Mouse (Mus musculus) lung, embryonic 16.5 days (tissue): ENCODE results near the gene Ppp2r5d. TPM values are rescaled to one million over a fixed set of nuclear protein-coding genes. Genes with fewer than 3 reads are reported as not detected.
A peak's percentile ranks its signal among the peaks of the same experiment; 100 is the strongest.

Experiments used
- ATAC-seq: fragments of 200-750 bp; cut with Nextera tagmentation; 2 replicates; pipeline ENCODE4 v1.8.0; 2017; ENCODE audit warnings: low read depth, mild to moderate bottlenecking, moderate library complexity
- H3K27ac ChIP-seq: fragments of 300-500 bp; sonication (generic); 2 replicates; pipeline ENCODE4 v1.5.1; 2014; ENCODE audit warnings: mild to moderate bottlenecking, control low read depth, low read length
- H3K27me3 ChIP-seq: fragments of 300-500 bp; sonication (generic); 2 replicates; pipeline ENCODE4 v1.6.1; 2014; ENCODE audit warnings: low read depth, low read length, mixed read lengths; ENCODE audit not compliant: control insufficient read depth, insufficient read depth
- H3K36me3 ChIP-seq: fragments of 300-500 bp; sonication (generic); 2 replicates; pipeline ENCODE4 v1.6.1; 2014; ENCODE audit warnings: low read length; ENCODE audit not compliant: control insufficient read depth, insufficient read depth
- H3K4me1 ChIP-seq: fragments of 300-500 bp; sonication (generic); replicated peaks from 2 replicates; pipeline ENCODE4 v1.6.1; 2014; ENCODE audit warnings: low read length, mixed read lengths; ENCODE audit not compliant: control insufficient read depth, insufficient read depth
- H3K4me2 ChIP-seq: fragments of 300-500 bp; sonication (generic); 2 replicates; pipeline ENCODE4 v1.6.1; 2014; ENCODE audit warnings: low read depth, low read length, control low read depth
- H3K4me3 ChIP-seq: fragments of 300-500 bp; sonication (generic); 2 replicates; pipeline ENCODE4 v1.5.1; 2014; ENCODE audit warnings: mild to moderate bottlenecking, low read length, control low read depth
- H3K9ac ChIP-seq: fragments of 300-500 bp; sonication (generic); 2 replicates; pipeline ENCODE4 v1.6.1; 2014; ENCODE audit warnings: low read length, control low read depth
- H3K9me3 ChIP-seq: fragments of 300-500 bp; sonication (generic); 2 replicates; pipeline ENCODE4 v1.6.1; 2016; ENCODE audit warnings: low read length; ENCODE audit not compliant: control insufficient read depth
- WGBS: fragments of 180-500 bp; shearing (Covaris S2); extraction: QIAGEN DNeasy Blood & Tissue Kit; methylation state at CpG from one replicate; pipeline ENCODE4 v1.1.7; 2014; 5-methylcytosine and 5-hydroxymethylcytosine counted together
- polyA plus RNA-seq: library from polyadenylated mRNA; unstranded; fragments of >200 nt; fragmentation: Nextera tagmentation; extraction: Ambion mirVana; gene quantifications from 2 replicates; pipeline ENCODE4 v1.2.1, GENCODE M21; 2015

Ppp2r5d gene
- polyA plus RNA-seq, 1 experiment from 2014 or later = 94.7 TPM

DNA sequence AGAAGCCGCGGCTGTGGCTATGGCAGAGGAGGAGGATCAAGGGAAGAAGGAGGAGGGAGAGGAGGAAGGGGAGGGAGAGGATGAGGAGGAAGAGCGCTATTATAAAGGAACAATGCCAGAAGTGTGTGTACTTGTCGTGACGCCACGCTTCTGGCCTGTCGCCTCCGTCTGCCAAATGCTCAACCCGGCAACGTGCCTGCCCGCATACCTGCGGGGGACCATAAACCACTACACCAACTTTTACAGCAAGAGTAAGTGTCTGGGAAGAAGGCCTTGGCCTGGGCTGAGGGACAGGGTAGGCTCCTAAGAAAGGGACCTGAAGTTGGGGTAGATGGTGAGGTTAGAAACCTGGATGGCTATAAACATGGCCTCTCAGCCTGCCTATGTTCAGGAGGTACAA, 42.9 kb downstream of the Ppp2r5d start:
- no peak overlapping the region for H3K27ac ChIP-seq
- no peaks in the 10 kb centered on the region for H3K27me3 ChIP-seq
- no peaks in the 10 kb centered on the region for H3K4me1 ChIP-seq
- H3K4me3 ChIP-seq = no peak overlapping the region
- 86% methylated on average over 12 of the region's 12 CpGs for WGBS
- H3K9me3 ChIP-seq = no peaks in the 10 kb centered on the region
- ATAC-seq = no peak
- no peak overlapping the region for H3K9ac ChIP-seq
- no peak overlapping the region for H3K4me2 ChIP-seq
- peaks cover 67% of the 10 kb centered on the region for H3K36me3 ChIP-seq

GRCm38 (mm10) chr17:46661351-46661750, 43.6 kb downstream of the Ppp2r5d start:
- no peak overlapping the region for H3K27ac ChIP-seq
- no peak overlapping the region for H3K4me2 ChIP-seq
- no peak for ATAC-seq
- H3K9ac ChIP-seq = no peak overlapping the region
- 94% methylated on average over 9 of the region's 9 CpGs for WGBS
- no peaks in the 10 kb centered on the region for H3K4me1 ChIP-seq
- peaks cover 70% of the 10 kb centered on the region for H3K36me3 ChIP-seq
- H3K9me3 ChIP-seq = no peaks in the 10 kb centered on the region
- no peaks in the 10 kb centered on the region for H3K27me3 ChIP-seq
- H3K4me3 ChIP-seq = no peak overlapping the region

GRCm38 (mm10) chr17:46656054-46656453, 48.9 kb downstream of the Ppp2r5d start:
- Histone ChIP-seq H3K4me2 (no peak overlapping the region), H3K36me3 (peaks cover 65% of the 10 kb centered on the region), H3K4me3 (no peak overlapping the region), H3K27ac (no peak overlapping the region), H3K4me1 (peaks cover 18% of the 10 kb centered on the region), H3K9ac (no peak overlapping the region), H3K27me3 (no peaks in the 10 kb centered on the region), H3K9me3 (0 out of 2 replicates have a peak, but pooled peaks cover 3% of the 10 kb centered on the region)
- WGBS = 61% methylated on average over 6 of the region's 6 CpGs
- ATAC-seq = no peak

- WGBS = 59% methylated on average over 20 of the region's 20 CpGs
- H3K27ac ChIP-seq = 0 out of 2 replicates have a peak overlapping the region, but pooled peaks have one; percentile 97
- H3K4me3 ChIP-seq = peak overlapping the region; percentile 79
- ATAC-seq = no peak
- peaks cover 35% of the 10 kb centered on the region for H3K36me3 ChIP-seq
- peaks cover 28% of the 10 kb centered on the region for H3K4me1 ChIP-seq
- peak overlapping the region; percentile 80 for H3K9ac ChIP-seq
- no peaks in the 10 kb centered on the region for H3K27me3 ChIP-seq
- 0 out of 2 replicates have a peak, but pooled peaks cover 3% of the 10 kb centered on the region for H3K9me3 ChIP-seq
- H3K4me2 ChIP-seq = peak overlapping the region; percentile 67
Observed at GRCm38 (mm10) chr17:46651755-46652547, 53.0 kb downstream of the Ppp2r5d start.

GRCm38 (mm10) chr17:46651292-46651691, 53.6 kb downstream of the Ppp2r5d start:
- 60% methylated on average over 17 of the region's 17 CpGs for WGBS
- Histone ChIP-seq H3K36me3 (peaks cover 33% of the 10 kb centered on the region), H3K4me2 (peak overlapping the region; percentile 67), H3K27me3 (no peaks in the 10 kb centered on the region), H3K9me3 (0 out of 2 replicates have a peak, but pooled peaks cover 3% of the 10 kb centered on the region), H3K4me3 (peak overlapping the region; percentile 79), H3K9ac (peak overlapping the region; percentile 80), H3K27ac (peak overlapping the region; percentile 97), H3K4me1 (peaks cover 33% of the 10 kb centered on the region)
- no peak for ATAC-seq

GRCm38 (mm10) chr17:46650232-46651031, 54.5 kb downstream of the Ppp2r5d start, which contains the start of gene Cul7:
Gene Cul7, plus strand, starts transcription at chr17:46650337.
- 0 out of 2 replicates have a peak, but pooled peaks cover 3% of the 10 kb centered on the region for H3K9me3 ChIP-seq
- no peaks in the 10 kb centered on the region for H3K27me3 ChIP-seq
- peak; percentile 95 for ATAC-seq
- peaks cover 33% of the 10 kb centered on the region for H3K4me1 ChIP-seq
- WGBS = under 1% methylated on average over 53 of the region's 58 CpGs
- peak within 1 kb of the TSS; percentile 79 for H3K4me3 ChIP-seq
- peak within 1 kb of the TSS; percentile 97 for H3K27ac ChIP-seq
- H3K9ac ChIP-seq = peak within 1 kb of the TSS; percentile 80
- peaks cover 28% of the 10 kb centered on the region for H3K36me3 ChIP-seq
- peak within 1 kb of the TSS; percentile 67 for H3K4me2 ChIP-seq

GRCm38 (mm10) chr17:46649811-46650210, 55.1 kb downstream of the Ppp2r5d start:
- H3K4me2 ChIP-seq = peak overlapping the region; percentile 67
- H3K36me3 ChIP-seq = peaks cover 25% of the 10 kb centered on the region
- H3K27ac ChIP-seq = peak overlapping the region; percentile 97
- H3K9me3 ChIP-seq = 0 out of 2 replicates have a peak, but pooled peaks cover 3% of the 10 kb centered on the region
- H3K4me3 ChIP-seq = peak overlapping the region; percentile 79
- peaks cover 39% of the 10 kb centered on the region for H3K4me1 ChIP-seq
- no peaks in the 10 kb centered on the region for H3K27me3 ChIP-seq
- WGBS = 22% methylated on average over 15 of the region's 15 CpGs
- ATAC-seq = no peak
- H3K9ac ChIP-seq = peak overlapping the region; percentile 80

- no peak for ATAC-seq
- Histone ChIP-seq H3K36me3 (peaks cover 12% of the 10 kb centered on the region), H3K4me1 (peaks cover 46% of the 10 kb centered on the region), H3K4me2 (no peak overlapping the region), H3K27ac (no peak overlapping the region), H3K9me3 (no peaks in the 10 kb centered on the region), H3K4me3 (no peak overlapping the region), H3K9ac (no peak overlapping the region), H3K27me3 (no peaks in the 10 kb centered on the region)
- 87% methylated on average over 9 of the region's 9 CpGs for WGBS
Observed at GRCm38 (mm10) chr17:46648436-46648835, 56.5 kb downstream of the Ppp2r5d start.

DNA sequence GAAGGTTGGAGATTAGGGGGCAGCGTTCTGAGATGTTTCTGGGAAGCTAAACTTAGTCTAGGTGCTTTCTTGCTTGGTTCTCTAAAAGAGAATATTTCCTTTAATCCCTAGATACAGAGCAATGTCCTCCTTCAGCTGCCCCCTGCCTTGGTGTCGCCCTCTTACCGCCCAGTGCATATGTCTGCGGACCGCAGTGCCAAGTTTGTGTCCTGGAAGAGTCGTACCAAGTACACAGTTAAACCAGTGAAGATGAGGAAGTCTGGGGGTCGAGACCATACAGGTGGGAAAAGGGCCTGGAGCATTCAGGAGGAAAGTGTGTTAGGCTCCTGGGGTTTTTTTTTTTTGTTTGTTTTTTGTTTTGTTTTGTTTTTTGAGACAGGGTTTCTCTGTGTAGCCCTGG, 57.6 kb downstream of the Ppp2r5d start:
- H3K4me1 ChIP-seq = peaks cover 40% of the 10 kb centered on the region
- no peaks in the 10 kb centered on the region for H3K9me3 ChIP-seq
- ATAC-seq = no peak
- H3K27me3 ChIP-seq = no peaks in the 10 kb centered on the region
- no peak overlapping the region for H3K4me2 ChIP-seq
- peaks cover 3% of the 10 kb centered on the region; the same call in 1 of the 2 replicates for H3K36me3 ChIP-seq
- no peak overlapping the region for H3K4me3 ChIP-seq
- no peak overlapping the region for H3K27ac ChIP-seq
- WGBS = 86% methylated on average over 7 of the region's 7 CpGs
- no peak overlapping the region for H3K9ac ChIP-seq
